Mouse (Mus musculus): ENCODE results near the gene Fance. TPM values are rescaled to one million over a fixed set of nuclear protein-coding genes. Genes with fewer than 3 reads are reported as not detected.
"Not testable (repeated sequence)": the region's sequence is repeated elsewhere in the genome, so short reads cannot be mapped to it uniquely, and the experiment has no call there.

Gene Fance
- polyA plus RNA-seq, 1 experiment from 2014 or later: 31.6 TPM

DNA sequence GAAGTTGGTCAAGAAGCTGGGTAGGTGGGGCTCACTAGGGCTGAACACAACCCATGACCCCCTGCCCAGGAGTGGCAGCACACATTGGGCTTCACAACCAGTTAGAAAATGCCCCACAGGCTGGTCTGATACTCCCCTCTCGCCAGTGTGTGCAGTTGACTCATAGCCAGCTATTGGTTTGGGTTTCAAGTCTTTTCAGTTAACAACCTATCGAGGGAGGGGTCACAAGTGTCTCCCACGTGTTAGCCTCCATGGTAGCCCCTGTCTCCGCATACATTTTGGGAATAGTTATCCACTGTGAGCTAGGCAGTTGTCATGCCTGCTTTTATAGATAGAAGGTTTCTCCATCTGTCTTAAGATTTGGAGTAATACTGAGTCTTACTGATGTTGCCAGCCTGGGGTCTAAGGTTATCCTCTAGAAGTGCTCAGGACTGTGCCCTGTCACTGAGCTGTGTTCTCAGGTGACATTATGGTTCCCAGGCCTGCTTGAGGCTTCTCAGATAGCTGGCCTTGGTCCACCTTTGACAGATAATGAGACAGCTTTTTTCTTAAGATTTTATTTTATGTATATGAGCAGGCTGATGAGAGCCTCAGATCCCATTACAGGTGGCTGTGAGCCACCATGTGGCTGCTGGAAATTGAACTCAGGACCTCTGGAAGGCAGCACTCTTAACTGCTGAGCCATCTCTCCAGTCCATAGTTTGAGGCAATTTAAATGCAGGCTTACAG is 16.3 kb downstream of the Fance start:
- H3K9me3 ChIP-seq: peaks cover 2% of the 10 kb centered on the region; the same call in 1 of the 2 replicates
- WGBS: 10% methylated on average over 4 of the region's 4 CpGs
- H3K36me3 ChIP-seq (replicated peaks): peaks cover 77% of the 10 kb centered on the region
- H3K27ac ChIP-seq: peak overlapping the region; percentile 99
- H3K4me3 ChIP-seq: peak overlapping the region; percentile 99
- no peaks in the 10 kb centered on the region for H3K27me3 ChIP-seq (ENCODE audit: poor library complexity, severe bottlenecking)
- H3K4me1 ChIP-seq: peaks cover 74% of the 10 kb centered on the region
- peak; percentile 39 for DNase-seq (ENCODE audit: extremely low spot score, low spot score)

DNA sequence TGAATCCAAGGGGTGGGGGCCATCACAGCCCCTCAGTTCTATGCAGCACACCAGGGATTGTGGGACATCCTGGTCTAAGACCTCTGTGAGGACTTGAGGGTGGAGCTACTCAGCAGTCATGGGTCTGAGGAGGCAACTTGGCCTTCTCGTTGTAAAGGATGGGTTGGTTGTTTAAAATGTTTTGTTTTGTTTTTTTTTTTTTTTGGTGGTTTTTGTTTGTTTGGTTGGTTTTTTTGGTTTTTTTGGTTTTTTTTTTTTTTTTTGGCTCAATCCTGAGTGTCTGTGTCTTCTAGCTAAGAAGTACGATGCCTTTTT is 16.9 kb downstream of the Fance start:
- Histone ChIP-seq H3K27ac (peak overlapping the region; percentile 99), H3K4me1 (peaks cover 78% of the 10 kb centered on the region), H3K36me3 (replicated peaks) (peaks cover 77% of the 10 kb centered on the region), H3K9me3 (no peaks in the 10 kb centered on the region), H3K4me3 (peak overlapping the region; percentile 99), H3K27me3 (ENCODE audit: poor library complexity, severe bottlenecking) (no peaks in the 10 kb centered on the region)
- no peak for DNase-seq (ENCODE audit: extremely low spot score, low spot score)
- 64% methylated on average over 2 of the region's 2 CpGs for WGBS

DNA sequence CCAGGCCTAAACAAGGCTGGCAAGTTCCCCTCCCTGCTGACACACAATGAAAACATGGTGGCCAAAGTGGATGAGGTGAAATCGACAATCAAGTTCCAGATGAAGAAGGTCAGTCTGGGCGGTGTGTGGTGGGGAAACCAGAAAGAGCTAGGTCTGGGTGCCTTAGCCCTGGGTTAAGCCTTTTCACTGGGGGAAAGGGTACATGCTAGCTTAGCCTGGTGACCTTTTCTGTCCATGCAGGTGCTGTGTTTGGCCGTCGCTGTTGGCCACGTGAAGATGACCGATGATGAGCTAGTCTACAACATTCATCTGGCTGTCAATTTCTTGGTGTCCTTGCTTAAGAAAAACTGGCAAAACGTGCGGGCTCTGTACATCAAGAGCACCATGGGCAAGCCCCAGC is 17.3 kb downstream of the Fance start:
- WGBS: 69% methylated on average over 8 of the region's 8 CpGs
- H3K9me3 ChIP-seq; DNase-seq (ENCODE audit: extremely low spot score, low spot score); H3K27ac ChIP-seq; H3K27me3 ChIP-seq (ENCODE audit: poor library complexity, severe bottlenecking): not testable (repeated sequence)
- Histone ChIP-seq H3K36me3 (replicated peaks) (peaks cover 77% of the 10 kb centered on the region), H3K4me1 (peaks cover 78% of the 10 kb centered on the region), H3K4me3 (peak overlapping the region; percentile 99)

DNA sequence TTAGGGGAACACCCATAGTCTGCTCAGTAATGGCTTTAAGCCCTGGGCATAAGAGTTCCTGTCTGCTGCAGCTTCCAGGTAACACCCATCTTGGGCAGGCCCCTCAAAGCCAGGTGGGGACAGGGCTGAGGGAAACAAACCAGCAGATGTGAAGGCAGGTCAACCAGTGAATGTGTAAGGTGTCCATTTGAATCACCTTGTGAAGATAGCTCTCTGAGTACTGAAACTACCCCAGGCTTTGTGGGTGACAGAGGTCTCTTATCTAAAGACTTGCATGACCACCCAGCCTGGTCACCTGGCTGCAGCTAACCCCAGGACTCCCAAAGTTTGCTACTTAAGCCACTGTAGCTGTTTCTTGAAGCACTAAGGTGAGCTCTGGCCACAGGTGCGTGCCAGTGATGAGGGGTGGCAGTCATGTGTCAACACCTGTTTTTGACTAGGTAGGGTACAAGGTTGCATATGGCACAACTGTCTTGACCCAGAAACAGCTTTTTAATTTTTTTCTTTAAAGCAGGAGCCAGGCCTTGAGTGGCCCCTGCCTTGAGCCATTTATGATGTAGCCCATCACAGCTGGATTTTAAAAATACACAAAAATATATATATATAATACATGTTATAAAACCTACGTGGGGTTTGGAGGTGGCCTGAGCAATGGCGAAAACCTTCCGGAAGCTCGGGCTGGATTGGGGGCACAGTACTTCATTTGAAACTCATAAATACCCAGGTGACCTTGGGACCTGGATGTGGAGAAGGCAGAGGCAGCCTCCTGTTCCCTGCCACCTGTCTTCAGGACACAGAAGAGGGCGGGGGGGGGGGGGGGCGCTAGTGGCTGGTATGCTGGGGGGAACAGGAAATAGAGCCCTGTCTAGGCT is 18.2 kb downstream of the Fance start:
- DNase-seq (ENCODE audit: extremely low spot score, low spot score): peak; percentile 42
- Histone ChIP-seq H3K27me3 (ENCODE audit: poor library complexity, severe bottlenecking) (no peaks in the 10 kb centered on the region), H3K9me3 (no peaks in the 10 kb centered on the region), H3K4me1 (peaks cover 78% of the 10 kb centered on the region), H3K36me3 (replicated peaks) (peaks cover 78% of the 10 kb centered on the region), H3K4me3 (peak overlapping the region; percentile 99), H3K27ac (peak overlapping the region; percentile 30; the same call in 1 of the 2 replicates)
- 28% methylated on average over 6 of the region's 7 CpGs for WGBS

DNA sequence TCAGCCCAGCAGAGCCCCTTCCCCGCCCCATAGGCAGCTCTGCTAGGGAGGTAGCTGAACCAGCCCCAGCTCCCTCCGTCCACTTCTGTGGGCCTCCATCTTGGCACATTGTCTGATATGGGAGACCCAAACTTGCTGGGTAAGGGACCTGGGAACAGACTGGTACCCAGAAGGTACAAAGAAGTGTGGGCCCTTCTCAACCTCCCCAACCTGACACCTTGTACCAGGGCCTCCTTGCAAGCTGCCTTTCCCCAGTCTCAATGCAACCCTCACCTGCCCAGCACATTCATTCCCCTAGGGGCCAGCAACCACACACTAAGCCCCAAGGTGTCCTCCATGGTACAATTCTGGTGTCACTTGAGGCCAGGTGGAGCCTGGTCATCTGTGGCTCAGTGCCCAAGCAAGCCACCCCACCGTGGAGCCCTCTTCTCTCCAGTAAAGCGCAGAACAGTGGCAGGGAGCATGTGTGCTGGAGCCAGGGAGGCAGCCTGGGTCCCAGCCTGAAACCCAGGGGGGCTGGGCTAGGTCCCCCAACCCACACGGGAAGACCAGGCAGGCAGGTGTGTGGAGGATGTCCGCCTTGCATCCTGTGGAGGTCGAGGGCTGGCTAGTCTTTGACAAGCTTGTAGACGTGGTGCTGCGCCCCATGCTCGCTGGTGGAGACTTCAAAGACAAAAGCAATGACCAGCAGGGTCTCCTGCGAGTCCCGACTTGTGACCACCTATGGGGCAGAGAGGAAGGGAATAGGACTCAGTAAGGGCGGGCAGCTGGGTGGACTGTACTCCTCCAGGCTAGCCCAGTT is 19.0 kb downstream of the Fance start:
- peak; percentile 42 for DNase-seq (ENCODE audit: extremely low spot score, low spot score)
- Histone ChIP-seq H3K4me1 (peaks cover 69% of the 10 kb centered on the region), H3K27me3 (ENCODE audit: poor library complexity, severe bottlenecking) (no peaks in the 10 kb centered on the region), H3K36me3 (replicated peaks) (peaks cover 83% of the 10 kb centered on the region), H3K9me3 (no peaks in the 10 kb centered on the region), H3K27ac (peak overlapping the region; percentile 51), H3K4me3 (0 out of 2 replicates have a peak overlapping the region, but pooled peaks have one; percentile 2)
- WGBS: 48% methylated on average over 13 of the region's 13 CpGs

DNA sequence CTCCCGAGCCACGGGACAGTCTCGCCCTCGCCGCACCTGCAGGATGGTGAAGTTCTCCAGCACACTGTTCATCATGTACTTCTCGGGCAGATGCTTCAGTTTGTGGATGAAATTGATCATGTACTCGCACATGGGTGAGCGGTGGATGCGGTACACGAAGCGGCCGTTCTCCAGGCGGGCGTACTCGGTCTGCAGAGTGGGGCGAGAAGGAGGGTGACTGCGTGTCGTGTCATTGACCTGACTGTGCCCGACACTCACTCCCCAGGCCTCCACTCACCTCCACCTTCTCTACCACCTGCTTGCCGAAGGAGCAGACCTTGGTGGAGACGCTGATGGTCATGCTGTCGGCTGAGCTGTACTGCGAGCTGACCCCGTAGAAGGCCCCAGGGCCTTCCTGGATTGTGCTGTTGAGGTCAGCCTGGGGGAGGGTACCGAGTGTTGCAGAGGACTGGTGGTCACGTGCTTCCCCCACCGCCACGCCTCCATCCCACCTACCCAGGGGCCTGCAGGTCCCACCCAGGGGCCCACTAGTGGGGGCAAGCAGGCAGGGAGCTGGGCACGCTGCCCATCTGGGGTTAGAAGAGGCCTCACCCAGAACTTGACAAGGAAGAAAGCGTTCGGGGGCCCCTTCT is 19.7 kb downstream of the Fance start:
- Histone ChIP-seq H3K4me1 (peaks cover 62% of the 10 kb centered on the region), H3K27me3 (ENCODE audit: poor library complexity, severe bottlenecking) (no peaks in the 10 kb centered on the region), H3K9me3 (no peaks in the 10 kb centered on the region), H3K4me3 (no peak overlapping the region), H3K27ac (peak overlapping the region; percentile 51), H3K36me3 (replicated peaks) (peaks cover 90% of the 10 kb centered on the region)
- 64% methylated on average over 31 of the region's 31 CpGs for WGBS
- peak; percentile 39 for DNase-seq (ENCODE audit: extremely low spot score, low spot score)

DNA sequence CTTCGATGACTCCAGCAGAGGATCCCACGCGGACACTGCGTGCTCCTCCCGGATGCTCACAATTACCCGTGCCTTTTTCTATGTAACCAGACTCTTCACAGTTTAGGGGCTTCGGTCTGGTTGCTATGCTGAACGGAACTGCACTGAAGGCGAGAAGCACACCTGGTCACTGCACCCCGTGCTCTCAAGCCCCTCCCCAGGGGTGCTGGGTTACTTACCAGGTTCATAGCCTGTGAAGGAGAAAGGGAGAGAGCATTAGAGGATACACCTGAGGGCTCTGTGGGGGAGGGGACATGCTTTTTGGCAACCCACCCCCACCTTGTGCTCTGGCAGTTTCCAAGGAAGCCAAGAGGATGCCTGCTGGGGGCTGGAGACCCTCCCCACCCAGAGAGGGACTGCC is 21.9 kb downstream of the Fance start:
- Histone ChIP-seq H3K36me3 (replicated peaks) (peaks cover 96% of the 10 kb centered on the region), H3K27ac (no peak overlapping the region), H3K9me3 (no peaks in the 10 kb centered on the region), H3K4me3 (no peak overlapping the region), H3K4me1 (peaks cover 45% of the 10 kb centered on the region), H3K27me3 (ENCODE audit: poor library complexity, severe bottlenecking) (no peaks in the 10 kb centered on the region)
- 80% methylated on average over 10 of the region's 10 CpGs for WGBS
- DNase-seq (ENCODE audit: extremely low spot score, low spot score): no peak

DNA sequence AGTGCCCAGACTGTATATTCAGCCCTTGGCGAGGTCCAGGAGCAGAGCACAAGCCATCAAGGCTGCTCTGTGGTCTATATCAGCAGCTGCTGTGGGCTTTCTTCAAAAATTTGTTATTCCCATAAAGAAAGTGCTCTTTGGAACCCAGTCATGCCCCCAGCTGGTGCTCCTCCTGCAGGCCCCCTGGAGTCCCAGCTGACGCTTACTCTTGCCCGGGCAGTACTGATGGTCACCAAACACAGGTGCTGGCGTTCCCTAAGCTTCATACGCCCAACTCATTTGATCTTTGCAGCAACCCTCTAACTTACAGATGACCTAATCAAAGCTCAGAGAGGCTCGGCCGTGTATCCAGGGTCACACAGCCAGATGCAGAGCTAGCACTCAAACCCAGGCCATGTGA is 24.2 kb downstream of the Fance start:
- no peak for DNase-seq (ENCODE audit: extremely low spot score, low spot score)
- Histone ChIP-seq H3K27ac (no peak overlapping the region), H3K27me3 (ENCODE audit: poor library complexity, severe bottlenecking) (peaks cover 13% of the 10 kb centered on the region), H3K4me3 (no peak overlapping the region), H3K36me3 (replicated peaks) (peaks cover 82% of the 10 kb centered on the region), H3K4me1 (peaks cover 43% of the 10 kb centered on the region), H3K9me3 (no peaks in the 10 kb centered on the region)
- WGBS: 95% methylated on average over 7 of the region's 7 CpGs

DNA sequence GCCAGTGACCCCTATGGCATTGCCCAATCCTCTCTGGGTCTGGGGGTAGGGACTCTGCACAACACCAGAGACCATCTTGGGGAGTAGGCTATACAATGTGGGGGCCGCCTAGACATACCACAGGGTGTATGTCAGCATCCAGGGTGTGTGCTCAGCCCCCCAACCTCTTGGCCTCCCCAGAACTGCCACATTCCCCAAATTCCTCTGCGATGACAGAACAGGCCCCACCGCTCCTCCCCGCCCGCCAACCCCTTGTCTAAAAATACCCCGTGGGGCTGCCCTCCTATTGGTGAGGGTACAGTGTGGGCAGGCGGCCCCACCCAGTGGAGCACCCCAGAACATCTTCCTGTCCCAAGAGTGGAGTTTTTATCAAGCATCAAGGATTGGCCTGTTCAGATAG is 27.3 kb downstream of the Fance start:
- peaks cover 32% of the 10 kb centered on the region for H3K27me3 ChIP-seq (ENCODE audit: poor library complexity, severe bottlenecking)
- H3K36me3 ChIP-seq (replicated peaks): peaks cover 54% of the 10 kb centered on the region
- H3K4me3 ChIP-seq: no peak overlapping the region
- no peak for DNase-seq (ENCODE audit: extremely low spot score, low spot score)
- no peaks in the 10 kb centered on the region for H3K9me3 ChIP-seq
- H3K27ac ChIP-seq: peak overlapping the region; percentile 57
- WGBS: 80% methylated on average over 7 of the region's 7 CpGs
- H3K4me1 ChIP-seq: peaks cover 48% of the 10 kb centered on the region

DNA sequence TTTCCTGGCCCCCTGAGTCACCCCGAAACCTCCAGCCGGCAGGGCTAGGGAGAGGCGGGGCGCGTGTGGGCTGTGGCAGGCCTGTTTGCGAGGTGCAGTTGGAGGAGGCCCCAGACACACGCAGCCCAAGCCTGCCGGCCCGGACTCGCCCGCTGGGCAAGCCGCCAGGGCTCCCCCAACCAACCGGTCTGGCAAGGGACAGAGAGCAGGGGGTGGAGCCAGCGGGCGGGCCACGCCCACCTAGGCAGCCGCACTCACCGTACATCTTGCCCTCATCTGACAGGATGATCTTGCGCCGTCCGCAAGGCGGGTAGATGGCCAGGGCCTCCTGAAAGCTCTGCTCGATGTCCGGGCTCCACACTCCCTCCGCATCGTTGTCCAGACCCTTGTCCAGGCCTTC is 27.8 kb downstream of the Fance start:
- Histone ChIP-seq H3K9me3 (no peaks in the 10 kb centered on the region), H3K4me1 (peaks cover 53% of the 10 kb centered on the region), H3K27ac (peak overlapping the region; percentile 57), H3K4me3 (peak overlapping the region; percentile 41), H3K27me3 (ENCODE audit: poor library complexity, severe bottlenecking) (peaks cover 37% of the 10 kb centered on the region), H3K36me3 (replicated peaks) (peaks cover 49% of the 10 kb centered on the region)
- peak; percentile 66 for DNase-seq (ENCODE audit: extremely low spot score, low spot score)
- WGBS: 9% methylated on average over 26 of the region's 26 CpGs

DNA sequence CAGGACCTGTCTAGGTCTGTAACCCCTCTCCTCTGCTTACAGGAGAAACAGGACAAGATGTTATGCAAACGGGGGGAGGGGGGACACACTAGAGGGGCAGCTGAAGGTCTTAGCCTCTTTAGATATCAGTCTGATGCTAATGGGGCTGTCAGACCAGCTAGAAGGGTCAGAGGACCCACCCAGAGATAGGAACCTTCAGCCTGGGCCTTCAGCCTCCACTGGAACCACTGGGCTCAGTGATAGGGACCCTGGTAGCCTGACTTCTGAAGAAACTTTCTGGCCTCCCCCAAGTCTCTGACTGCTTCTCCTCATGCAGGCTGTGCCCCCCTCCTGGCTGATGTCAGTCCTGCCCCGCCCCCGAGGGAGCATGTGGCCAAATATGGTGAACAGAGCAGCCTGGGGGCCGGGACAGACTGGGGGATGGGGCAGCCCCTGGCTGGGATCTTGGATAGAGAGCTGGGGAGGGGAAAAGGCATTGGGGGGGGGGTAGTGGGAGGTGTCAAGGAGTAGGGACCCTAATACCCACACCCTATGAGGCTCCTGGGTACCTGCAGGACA is 30.8 kb downstream of the Fance start:
- Histone ChIP-seq H3K36me3 (replicated peaks) (peaks cover 21% of the 10 kb centered on the region), H3K4me3 (no peak overlapping the region), H3K4me1 (peaks cover 81% of the 10 kb centered on the region), H3K27ac (peak overlapping the region; percentile 72; the same call in 1 of the 2 replicates), H3K9me3 (no peaks in the 10 kb centered on the region), H3K27me3 (ENCODE audit: poor library complexity, severe bottlenecking) (peaks cover 66% of the 10 kb centered on the region)
- no peak for DNase-seq (ENCODE audit: extremely low spot score, low spot score)
- WGBS: 31% methylated on average over 4 of the region's 4 CpGs

DNA sequence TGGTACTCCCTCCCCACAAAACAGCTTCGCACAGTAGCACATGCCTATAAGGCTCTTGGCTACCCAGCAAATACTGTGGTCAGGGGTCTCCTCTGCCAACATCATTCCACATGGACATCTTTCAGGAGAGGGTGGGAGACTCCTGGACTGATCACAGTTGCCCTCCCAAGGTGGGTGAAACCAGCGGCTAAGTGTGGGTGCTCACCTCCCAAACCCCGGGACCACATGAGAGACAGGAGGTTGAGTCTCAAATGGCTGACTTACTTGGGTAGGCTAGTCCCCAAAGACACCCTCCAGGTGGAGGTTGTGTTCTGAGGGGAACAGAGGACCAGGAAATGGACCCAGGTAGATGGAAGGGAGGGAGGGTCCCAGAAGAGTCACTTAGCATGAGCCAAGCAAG is 31.4 kb downstream of the Fance start:
- peaks cover 71% of the 10 kb centered on the region for H3K27me3 ChIP-seq (ENCODE audit: poor library complexity, severe bottlenecking)
- 0 out of 2 replicates have a peak overlapping the region, but pooled peaks have one; percentile 30 for H3K4me3 ChIP-seq
- peak overlapping the region; percentile 72; the same call in 1 of the 2 replicates for H3K27ac ChIP-seq
- H3K9me3 ChIP-seq: no peaks in the 10 kb centered on the region
- H3K4me1 ChIP-seq: peaks cover 86% of the 10 kb centered on the region
- DNase-seq (ENCODE audit: extremely low spot score, low spot score): no peak
- WGBS: 53% methylated on average over 3 of the region's 3 CpGs
- H3K36me3 ChIP-seq (replicated peaks): peaks cover 16% of the 10 kb centered on the region
